Mouse (Mus musculus) left cerebral cortex, postnatal 10 days (tissue): ENCODE data around the gene Padi1. TPM values are rescaled to one million over a fixed set of nuclear protein-coding genes. Genes with fewer than 3 reads are reported as not detected.

ENCODE experiments used
- DNase-seq, 2 experiments: peaks; one replicate each; pipeline ENCODE4 v3.0.0; 2021 to 2022; ENCODE audit warnings: low spot score in 2 of 2, mixed read lengths in 1 of 2; ENCODE audit errors: extremely low spot score in 1 of 2
- intact Hi-C: fragments of 180-260 bp; cut with DNase I; formaldehyde crosslinking; loops from one replicate; pipeline ENCODE4 v1.15.1; 2025
- total RNA-seq, 2 experiments: library from RNA; stranded (reverse); gene quantifications; 2 replicates each; pipeline ENCODE4 v1.2.3; 2021

Padi1 gene
- total RNA-seq, 2 experiments from 2014 or later = 0.11 to 0.14 TPM

- intact Hi-C loops = no loop called here
- no peak for DNase-seq
These were observed 12.8 kb downstream of the Padi1 start for GRCm38 (mm10) chr4:140832821-140833220.

- no peak for DNase-seq
- intact Hi-C loops = no loop called here
These were observed 13.8 kb downstream of the Padi1 start for GRCm38 (mm10) chr4:140831808-140832207.

GRCm38 (mm10) chr4:140827237-140827636 lies 18.3 kb downstream of the Padi1 start:
- DNase-seq = no peak
- intact Hi-C loops = no loop called here

- intact Hi-C loops = no loop called here
- DNase-seq = no peak
These were observed 19.6 kb downstream of the Padi1 start for GRCm38 (mm10) chr4:140825942-140826341.

- DNase-seq = peak; percentile 18 to 54
- intact Hi-C loops = loop anchor here (5.0 kb wide), 1 partner anchor 80 kb away; no protein-coding TSS in a partner anchor
These were observed 23.6 kb downstream of the Padi1 start for GRCm38 (mm10) chr4:140821988-140822387.

- intact Hi-C loops = loop anchor here (5.0 kb wide), 1 partner anchor 140 kb away; no protein-coding TSS in a partner anchor
- no peak for DNase-seq
These were observed 28.2 kb downstream of the Padi1 start for GRCm38 (mm10) chr4:140817413-140817812.

- no peak for DNase-seq
- intact Hi-C loops = loop anchor here (5.0 kb wide), 1 partner anchor 141 kb away; no protein-coding TSS in a partner anchor
These were observed 29.3 kb downstream of the Padi1 start for GRCm38 (mm10) chr4:140815996-140816917.

GRCm38 (mm10) chr4:140815496-140815895 lies 30.1 kb downstream of the Padi1 start:
- intact Hi-C loops = loop anchor here (5.0 kb wide), 1 partner anchor 142 kb away; no protein-coding TSS in a partner anchor

GRCm38 (mm10) chr4:140814241-140815225 lies 31.0 kb downstream of the Padi1 start:
- intact Hi-C loops = loop anchor here (5.0 kb wide), 1 partner anchor 143 kb away; no protein-coding TSS in a partner anchor
- no peak for DNase-seq

More at GRCm38 (mm10) chr4:140815496-140815895, 30.1 kb downstream of the Padi1 start:
- DNase-seq = no peak

GRCm38 (mm10) chr4:140813358-140814185 lies 32.0 kb downstream of the Padi1 start:
- intact Hi-C loops = no loop called here
- no peak for DNase-seq

- DNase-seq = no peak
- intact Hi-C loops = no loop called here
These were observed 33.0 kb downstream of the Padi1 start for GRCm38 (mm10) chr4:140812609-140813008.

- intact Hi-C loops = no loop called here
- DNase-seq = no peak
These were observed 33.4 kb downstream of the Padi1 start for GRCm38 (mm10) chr4:140812191-140812590.

GRCm38 (mm10) chr4:140810458-140811260 lies 34.9 kb downstream of the Padi1 start, which contains the start of gene Padi3:
Padi3 (minus strand) TSS chr4:140810648.
- DNase-seq = no peak
- intact Hi-C loops = no loop called here

GRCm38 (mm10) chr4:140809118-140809517 lies 36.5 kb downstream of the Padi1 start:
- DNase-seq = no peak
- intact Hi-C loops = no loop called here

GRCm38 (mm10) chr4:140804601-140805000 lies 41.0 kb downstream of the Padi1 start:
- no peak for DNase-seq
- intact Hi-C loops = no loop called here

GRCm38 (mm10) chr4:140801364-140801763 lies 44.2 kb downstream of the Padi1 start:
- intact Hi-C loops = no loop called here
- DNase-seq = no peak

GRCm38 (mm10) chr4:140796786-140797185 lies 48.8 kb downstream of the Padi1 start:
- no peak for DNase-seq
- intact Hi-C loops = no loop called here
